In genomic region chr13:61241076-61241947, GRCm38 (mm10) we compare ENCODE assay signal across 7 mouse cellular contexts. TPM values are rescaled to one million over a fixed set of nuclear protein-coding genes. Genes with fewer than 3 reads are reported as not detected.
DNase-seq lines count a peak whose midpoint lies in the region.

No protein-coding gene starts in this region.

- DNase-seq in CD4-positive helper T cell, adult 2 months (ENCODE audit: low read depth, low spot score): peak; percentile 66
- DNase-seq in ES-CJ7 (ENCODE audit: low read depth, low spot score): peak; percentile 88
- peak; percentile 34 for DNase-seq in c-Kit-positive CD71-positive TER-119-negative erythroid progenitor cells, embryonic 14.5 days (ENCODE audit: low read depth)
- peak; percentile 48 for DNase-seq in gastrocnemius, postnatal 10 days
- DNase-seq in layer of hippocampus, adult 8-10 months (ENCODE audit: low spot score in 2 of 2): peak; percentile 2 to 39
- DNase-seq in lung, postnatal 14 days: peak; percentile 54
- DNase-seq in skeletal muscle tissue, adult 2 months (ENCODE audit: low read depth, low spot score): peak; percentile 9

RNA-seq across cellular contexts. Expression of gene Cts8, which starts 13.8 kb away (rescaled TPM):
- total RNA-seq in gastrocnemius, postnatal 10 days (2021): not detected
- not detected for total RNA-seq in layer of hippocampus, adult 8-10 months (2022)

RNA-seq across cellular contexts. Expression of gene Cts6, which starts 38.1 kb away (rescaled TPM):
- total RNA-seq in gastrocnemius, postnatal 10 days (2021): not detected
- not detected for total RNA-seq in layer of hippocampus, adult 8-10 months (2022)

RNA-seq across cellular contexts. Expression of gene Gm49398, which starts 47.3 kb away (rescaled TPM):
- total RNA-seq in gastrocnemius, postnatal 10 days (2021): not detected
- not detected for total RNA-seq in layer of hippocampus, adult 8-10 months (2022)

Comparison
In these comparisons a context has a peak if more than half of its experiments do, and no peak if none do; other contexts are left out.
1. Peak in every context shown above with its lines: DNase-seq.
2. DNase-seq: peak in every context shown above with its lines; median percentile 88 in ES-CJ7; 66 in CD4-positive helper T cell, adult 2 months; 54 in lung, postnatal 14 days; 48 in gastrocnemius, postnatal 10 days; 34 in c-Kit-positive CD71-positive TER-119-negative erythroid progenitor cells, embryonic 14.5 days; 20 in layer of hippocampus, adult 8-10 months; 9 in skeletal muscle tissue, adult 2 months.